Mouse (Mus musculus): ENCODE data around the gene Ppp1r35.

Ppp1r35 gene

GRCm38 (mm10) chr5:137822126-137822525, 43.5 kb downstream of the Ppp1r35 start:
- in situ Hi-C loops (cut with MboI, MseI) = no loop called here

GRCm38 (mm10) chr5:137822602-137823001, 44.0 kb downstream of the Ppp1r35 start:
- in situ Hi-C loops (cut with MboI, MseI) = no loop called here

GRCm38 (mm10) chr5:137823455-137824045, 44.9 kb downstream of the Ppp1r35 start:
- in situ Hi-C loops (cut with MboI, MseI) = no loop called here

GRCm38 (mm10) chr5:137825030-137825429, 46.4 kb downstream of the Ppp1r35 start:
- in situ Hi-C loops (cut with MboI, MseI) = no loop called here

- in situ Hi-C loops (cut with MboI, MseI) = no loop called here
These were observed 47.3 kb downstream of the Ppp1r35 start for GRCm38 (mm10) chr5:137825971-137826370.

GRCm38 (mm10) chr5:137826421-137826820, 47.8 kb downstream of the Ppp1r35 start:
- in situ Hi-C loops (cut with MboI, MseI) = no loop called here

- in situ Hi-C loops (cut with MboI, MseI) = no loop called here
These were observed 50.0 kb downstream of the Ppp1r35 start for GRCm38 (mm10) chr5:137828694-137829093.
